9 mouse cellular contexts compared by ENCODE assay signal in the genomic region with DNA sequence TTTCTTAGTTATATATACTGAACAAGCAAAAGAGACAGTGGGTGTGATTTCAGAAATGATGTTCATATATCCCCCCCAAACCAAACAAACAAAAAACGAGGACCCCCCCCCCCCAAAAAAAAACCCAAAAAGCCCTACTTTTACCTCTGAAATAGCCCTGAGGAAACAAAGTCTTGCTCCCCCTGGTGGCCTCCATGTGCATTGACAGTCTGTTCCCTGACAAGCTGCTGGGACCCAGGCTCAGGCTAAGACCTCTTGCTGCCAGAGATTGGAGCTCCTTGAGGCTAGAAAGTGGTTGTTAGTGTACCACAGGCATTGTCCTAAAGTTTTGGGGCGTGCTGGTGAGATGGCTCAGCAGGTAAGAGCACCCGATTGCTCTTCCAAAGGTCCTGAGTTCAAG. TPM values are rescaled to one million over a fixed set of nuclear protein-coding genes. Genes with fewer than 3 reads are reported as not detected.
A peak's percentile ranks its signal among the peaks of the same experiment; 100 is the strongest.
DNase-seq lines count a peak whose midpoint lies in the region; ATAC-seq lines count a peak whose summit lies in the region.
"Had no signal": no experiment of that assay in that cellular context is flagged by ENCODE, and none has a peak within 500 bp of the region (broad histone marks: within the 10 kb centered on the region; RNA-seq: fewer than 3 reads in every experiment).

No protein-coding gene starts in this region.

- H3K9ac ChIP-seq in midbrain, embryonic 14.5 days (replicated peaks; ENCODE audit: low read length): no peak overlapping the region
- no peak overlapping the region for H3K9ac ChIP-seq in midbrain, embryonic 15.5 days

- H3K36me3 ChIP-seq in midbrain, embryonic 14.5 days (ENCODE audit: control insufficient read depth, insufficient read depth, low read length): no peaks in the 10 kb centered on the region
- H3K36me3 ChIP-seq in midbrain, embryonic 15.5 days (replicated peaks): no peaks in the 10 kb centered on the region

- no peak overlapping the region for H3K4me3 ChIP-seq in midbrain, embryonic 14.5 days (replicated peaks; ENCODE audit: low read depth, low read length)
- H3K4me3 ChIP-seq in midbrain, embryonic 15.5 days: no peak overlapping the region
- H3K4me3 ChIP-seq: myocyte had no signal

- peak; percentile 38 to 53 for DNase-seq in cerebellum, adult 18-20 months
- DNase-seq in cerebellum, adult 11-12 months: no peak
- peak; percentile 52 for DNase-seq in midbrain, embryonic 14.5 days
- DNase-seq in c-Kit-positive CD71-positive TER-119-negative erythroid progenitor cells, embryonic 14.5 days (ENCODE audit: low read depth): peak; percentile 46
- DNase-seq in lung, postnatal 14 days: peak; percentile 50
- DNase-seq in ovary, postnatal 10 days (ENCODE audit: low spot score): no peak
- no peak for DNase-seq in left cerebral cortex, adult 11 months (ENCODE audit: low spot score)

- ATAC-seq in midbrain, embryonic 14.5 days (ENCODE audit: low FRiP score, low TSS enrichment): no peak
- no peak for ATAC-seq in midbrain, embryonic 15.5 days (replicated peaks)

- H3K27me3 ChIP-seq in midbrain, embryonic 14.5 days (ENCODE audit: control insufficient read depth, insufficient read depth, low read length): no peaks in the 10 kb centered on the region
- H3K27me3 ChIP-seq in midbrain, embryonic 15.5 days (replicated peaks): no peaks in the 10 kb centered on the region

- no peak overlapping the region for H3K4me2 ChIP-seq in midbrain, embryonic 14.5 days (ENCODE audit: low read length)
- H3K4me2 ChIP-seq in midbrain, embryonic 15.5 days: no peak overlapping the region

- no peak overlapping the region for H3K27ac ChIP-seq in midbrain, embryonic 14.5 days (replicated peaks; ENCODE audit: low read depth, low read length)
- no peak overlapping the region for H3K27ac ChIP-seq in midbrain, embryonic 15.5 days

- H3K9me3 ChIP-seq in midbrain, embryonic 14.5 days (ENCODE audit: control insufficient read depth, low read length): no peaks in the 10 kb centered on the region
- H3K9me3 ChIP-seq in midbrain, embryonic 15.5 days: no peaks in the 10 kb centered on the region

- WGBS in midbrain, embryonic 14.5 days: 49% methylated on average over 3 of the region's 3 CpGs
- 47% methylated on average over 3 of the region's 3 CpGs for WGBS in midbrain, embryonic 15.5 days

- no peaks in the 10 kb centered on the region for H3K4me1 ChIP-seq in midbrain, embryonic 14.5 days (ENCODE audit: control insufficient read depth, insufficient read depth, low read length)
- H3K4me1 ChIP-seq in midbrain, embryonic 15.5 days: peaks cover 7% of the 10 kb centered on the region

RNA-seq across cellular contexts. Expression of a gene that starts 28.6 kb away (rescaled TPM):
- polyA plus RNA-seq in midbrain, embryonic 14.5 days (2014; fragmentation: Nextera tagmentation; extraction: Ambion mirVana): 96.4 and 115 TPM in 2 replicates
- 136 and 140 TPM in 2 replicates for polyA plus RNA-seq in midbrain, embryonic 15.5 days (2015; fragmentation: Nextera tagmentation; extraction: Ambion mirVana)

RNA-seq across cellular contexts. Expression of a gene that starts 31.4 kb away (rescaled TPM):
- polyA plus RNA-seq in midbrain, embryonic 14.5 days (2014; fragmentation: Nextera tagmentation; extraction: Ambion mirVana): 2.7 and 5.6 TPM in 2 replicates
- 6.0 and 7.2 TPM in 2 replicates for polyA plus RNA-seq in midbrain, embryonic 15.5 days (2015; fragmentation: Nextera tagmentation; extraction: Ambion mirVana)

RNA-seq across cellular contexts. Expression of a gene that starts 32.0 kb away (rescaled TPM):
- polyA plus RNA-seq in midbrain, embryonic 14.5 days (2014; fragmentation: Nextera tagmentation; extraction: Ambion mirVana): 3.8 and 3.9 TPM in 2 replicates
- 3.9 and 5.0 TPM in 2 replicates for polyA plus RNA-seq in midbrain, embryonic 15.5 days (2015; fragmentation: Nextera tagmentation; extraction: Ambion mirVana)

Comparison
In these comparisons a context has a peak if more than half of its experiments do, and no peak if none do; other contexts are left out.
1. DNase-seq: peak in cerebellum, adult 18-20 months (2 of 2), midbrain, embryonic 14.5 days (single experiment), c-Kit-positive CD71-positive TER-119-negative erythroid progenitor cells, embryonic 14.5 days (single experiment) and lung, postnatal 14 days (single experiment); none in cerebellum, adult 11-12 months (single experiment), ovary, postnatal 10 days (single experiment) and left cerebral cortex, adult 11 months (single experiment).